Mouse (Mus musculus): ENCODE measurements around the gene Rpl3. TPM values are rescaled to one million over a fixed set of nuclear protein-coding genes. Genes with fewer than 3 reads are reported as not detected.

The Rpl3 gene
- 1,708 TPM for polyA plus RNA-seq (2017; shearing (Covaris generic))

GRCm38 (mm10) chr15:80091121-80091955 is at the start of gene Rpl3, which contains the start of gene Syngr1:
TSS of gene Rpl3 (minus strand) at chr15:80091868.
TSS of gene Syngr1 (plus strand) at chr15:80091334.

GRCm38 (mm10) chr15:80132993-80133586 is 41.4 kb upstream of the Rpl3 start, which contains the start of gene Tab1:
TSS of gene Tab1 (plus strand) at chr15:80133127.

Other genes starting within 250 kb of the Rpl3 start
- 520 TPM for gene Apobec3, start 200.2 kb downstream of the Rpl3 start, polyA plus RNA-seq (2017; shearing (Covaris generic))
- 58.9 TPM for gene Cbx7, start 120.7 kb downstream of the Rpl3 start, polyA plus RNA-seq (2017; shearing (Covaris generic))
- gene Pdgfb, start 76.9 kb downstream of the Rpl3 start, polyA plus RNA-seq (2017; shearing (Covaris generic)) = 1.4 TPM
- 0.27 TPM for gene Syngr1, start 534 bp downstream of the Rpl3 start, polyA plus RNA-seq (2017; shearing (Covaris generic))
- 22.9 TPM for gene Tab1, start 41.3 kb upstream of the Rpl3 start, polyA plus RNA-seq (2017; shearing (Covaris generic))
- not detected for gene Mgat3, start 81.9 kb upstream of the Rpl3 start, polyA plus RNA-seq (2017; shearing (Covaris generic))
- gene Mief1, start 142.2 kb upstream of the Rpl3 start, polyA plus RNA-seq (2017; shearing (Covaris generic)) = 36.6 TPM
- not detected for gene AC140267.1, start 144.0 kb upstream of the Rpl3 start, polyA plus RNA-seq (2017; shearing (Covaris generic))
- 120 TPM for gene Atf4, start 163.3 kb upstream of the Rpl3 start, polyA plus RNA-seq (2017; shearing (Covaris generic))
- gene Rps19bp1, start 172.4 kb upstream of the Rpl3 start, polyA plus RNA-seq (2017; shearing (Covaris generic)) = 30.1 TPM
- 0.02 TPM for gene Cacna1i, start 195.4 kb upstream of the Rpl3 start, polyA plus RNA-seq (2017; shearing (Covaris generic))